Mouse (Mus musculus) kidney, adult 8-10 months (tissue): ENCODE measurements at regions not wholly inside any gene's neighbourhood (a gene's known extent, or its start where the extent isn't known, plus 50 kb on each side); places are given as distances from the start of the nearest gene placed in this dataset.

Experiments
- DNase-seq, 2 experiments: peaks; one replicate each; pipeline ENCODE4 v3.0.0; 2022

DNA sequence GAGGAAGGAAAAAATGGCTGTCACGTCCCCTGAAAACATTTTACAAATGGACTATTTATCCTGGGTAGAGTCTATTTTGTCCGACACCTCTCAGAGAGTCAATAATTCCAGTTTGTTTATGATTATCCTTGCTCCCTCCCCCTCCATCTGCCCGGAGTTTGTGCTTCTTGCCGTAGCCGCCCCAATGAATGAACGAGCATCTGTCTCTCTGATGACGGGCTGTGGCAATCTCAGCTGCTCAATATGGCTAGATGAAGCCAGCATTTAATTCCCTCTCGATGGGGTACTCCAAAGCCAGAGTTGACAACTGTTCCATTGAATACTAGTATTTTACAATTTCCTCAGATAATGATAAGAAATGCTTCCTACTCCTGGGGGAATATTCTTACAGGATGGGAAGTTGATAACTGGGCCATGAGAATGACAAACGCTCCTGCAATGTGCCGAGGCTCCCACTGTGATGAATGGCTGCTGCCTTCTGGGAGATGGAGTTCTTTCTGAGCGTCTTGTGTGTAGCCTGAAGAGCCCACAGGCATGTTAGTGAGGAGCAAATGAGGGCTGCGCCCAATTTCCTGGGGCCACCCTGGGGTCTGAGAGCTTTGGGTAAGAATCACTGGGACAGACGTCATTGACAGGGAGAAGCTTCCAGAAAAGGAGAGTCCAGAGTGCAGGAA is 128.6 kb upstream of the Fstl4 start:
- no peak for DNase-seq

DNA sequence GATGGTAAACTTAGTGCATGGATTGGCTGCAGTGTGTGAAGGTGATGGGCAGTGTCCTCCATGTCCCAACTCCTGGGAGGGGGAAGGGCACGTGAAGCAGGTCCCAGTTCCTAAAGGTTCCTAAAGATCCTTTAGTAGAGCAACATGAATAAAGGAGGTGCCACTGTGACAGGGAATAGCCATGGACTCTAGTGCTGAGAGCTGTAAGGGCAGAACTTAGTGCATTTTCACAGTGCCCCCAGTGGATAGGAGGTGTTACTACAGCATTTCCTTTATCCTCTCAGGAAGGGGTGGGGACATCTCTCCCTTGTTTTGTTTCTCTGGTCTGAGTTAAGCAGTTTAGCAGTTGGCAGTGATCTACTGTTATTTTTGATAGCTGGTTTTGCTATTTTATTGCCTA is 125.5 kb upstream of the Fstl4 start:
- no peak for DNase-seq

DNA sequence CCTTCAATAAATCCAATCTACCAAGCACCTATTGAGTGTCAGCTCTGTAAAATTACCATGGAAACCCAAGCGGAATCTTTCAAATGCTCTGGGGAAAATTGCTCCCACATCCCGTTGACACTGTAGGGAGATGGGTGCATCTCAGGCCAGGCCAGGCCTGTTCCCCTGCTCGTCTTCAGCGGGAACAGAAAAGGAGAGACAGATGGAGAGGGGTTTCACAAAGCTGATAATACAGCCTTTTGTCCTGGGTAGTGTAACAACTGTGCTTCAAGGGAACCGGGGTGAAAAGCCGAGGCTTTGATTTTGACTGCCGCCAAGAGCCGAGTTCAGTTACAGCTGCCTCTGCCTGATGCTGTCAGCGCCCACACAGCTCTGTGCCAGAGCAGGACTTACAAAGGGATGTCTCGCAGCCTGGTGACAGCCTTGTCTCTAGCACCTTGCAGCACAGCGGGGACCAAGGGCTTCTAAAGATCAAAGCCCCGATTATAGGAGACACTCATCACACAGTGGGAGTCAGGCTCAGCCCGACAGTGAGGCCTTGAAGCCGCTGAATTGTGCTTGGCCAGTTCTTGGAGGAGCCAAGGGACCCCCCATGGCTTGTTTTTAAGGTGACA is 122.6 kb upstream of the Fstl4 start:
- DNase-seq = no peak

DNA sequence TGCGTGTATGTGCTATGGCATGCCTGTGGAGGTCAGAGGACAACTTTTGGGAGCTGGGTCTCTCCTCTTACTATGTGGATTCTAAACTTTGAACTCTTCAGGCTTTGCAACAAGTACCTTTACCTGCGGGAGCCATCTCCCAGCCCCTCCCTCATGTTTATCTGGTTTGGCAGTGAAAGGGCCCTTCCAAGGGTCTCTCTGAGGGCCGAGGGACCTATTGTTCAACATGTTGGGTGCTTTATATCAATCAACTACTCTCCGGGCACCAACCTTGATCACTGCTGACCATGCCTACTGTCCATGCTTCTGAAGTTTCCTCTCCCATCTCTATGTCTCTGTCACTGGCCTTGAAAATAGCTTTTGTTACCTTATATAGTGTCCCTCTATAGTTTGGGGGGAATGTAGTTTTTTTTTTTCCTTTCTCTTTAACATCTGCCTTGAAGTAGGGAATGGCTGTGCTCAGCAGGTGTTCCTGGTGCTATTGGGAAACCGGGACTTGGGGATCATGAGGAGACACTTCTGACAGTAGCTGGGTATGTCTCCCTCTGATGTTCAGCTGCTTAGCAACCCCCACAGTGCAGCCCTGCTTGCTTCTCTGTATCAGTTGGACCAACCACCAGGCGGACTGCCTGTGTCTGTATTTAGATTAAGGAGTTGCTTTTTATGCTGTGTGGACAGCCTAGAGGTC is 120.2 kb upstream of the Fstl4 start:
- DNase-seq = no peak

DNA sequence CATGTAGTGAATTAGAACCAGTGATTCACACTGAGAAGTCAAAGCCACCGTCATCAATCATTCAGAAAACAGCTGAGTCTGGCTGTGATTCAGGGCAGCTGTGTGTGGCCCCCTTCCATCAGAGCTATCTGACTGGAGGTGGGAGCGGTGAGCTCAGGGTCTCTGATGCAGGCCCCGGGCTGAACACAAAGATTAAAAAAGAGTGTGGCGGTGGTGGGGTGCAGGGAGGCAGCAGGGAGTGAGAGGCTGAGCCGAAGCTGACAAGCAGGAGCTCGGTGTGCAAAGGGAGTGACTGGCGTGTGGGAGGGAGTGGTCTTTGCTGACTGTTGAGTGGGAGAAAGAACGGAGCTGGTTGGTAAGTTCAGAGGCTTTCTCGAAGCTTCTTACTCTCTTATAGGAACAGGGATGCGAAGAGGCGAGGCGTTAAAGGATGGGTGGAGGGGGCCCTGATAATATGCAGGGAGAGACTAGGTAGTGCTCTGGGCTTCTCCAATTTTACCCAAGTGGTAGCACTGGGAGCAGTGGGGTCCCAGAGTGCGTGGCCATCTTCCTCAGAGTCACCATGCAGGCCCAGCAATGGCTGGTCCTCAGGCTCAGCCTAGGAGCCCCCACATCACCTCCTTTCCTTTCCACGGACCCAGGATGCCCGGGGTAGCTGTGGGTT is 116.1 kb upstream of the Fstl4 start:
- no peak for DNase-seq

DNA sequence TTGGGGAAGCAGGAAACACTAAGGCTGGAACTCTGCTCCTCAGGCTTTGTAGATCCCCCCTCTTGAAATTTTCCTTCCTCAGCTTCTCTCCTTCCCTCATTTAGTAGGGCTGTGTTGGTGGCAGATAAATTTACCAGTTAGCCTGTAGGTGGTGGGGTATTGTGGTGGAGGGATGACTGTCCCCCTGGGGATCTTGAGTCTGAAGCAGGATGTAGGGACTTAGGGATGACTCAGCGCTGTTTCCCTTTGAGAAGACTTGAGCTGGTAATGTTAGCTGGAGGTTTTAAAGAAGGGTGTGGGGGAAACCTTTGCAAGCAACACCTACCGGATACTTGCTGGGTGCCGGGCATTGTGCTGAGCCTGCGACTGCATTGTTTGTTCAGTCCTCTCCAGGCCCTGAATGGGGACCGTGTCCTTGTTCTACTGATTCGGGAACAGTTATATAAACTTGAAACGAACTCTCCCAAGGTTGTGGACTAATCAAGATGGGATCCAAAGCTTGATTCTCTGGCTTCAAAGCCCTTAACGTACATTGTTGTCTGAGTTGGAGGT is 115.5 kb upstream of the Fstl4 start:
- no peak for DNase-seq

DNA sequence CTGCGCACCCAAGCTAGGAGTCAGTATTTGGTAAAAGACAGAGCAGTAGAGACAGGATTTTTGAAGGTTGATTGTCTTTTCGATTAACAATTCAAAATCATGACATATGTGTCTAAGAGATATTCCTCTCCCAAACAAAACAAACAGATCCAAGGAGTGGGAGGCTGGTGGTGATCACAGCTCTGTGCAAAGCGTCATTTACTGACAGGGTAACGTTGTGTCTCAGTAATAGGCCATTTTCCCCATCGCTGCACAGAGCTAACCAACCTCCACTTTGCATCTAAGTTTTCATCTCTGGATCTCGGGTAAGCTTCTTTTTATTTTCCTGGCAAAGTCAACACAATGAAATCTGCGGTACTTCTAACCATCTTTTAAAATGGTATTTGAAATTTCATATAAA is 109.8 kb upstream of the Fstl4 start:
- DNase-seq = no peak

DNA sequence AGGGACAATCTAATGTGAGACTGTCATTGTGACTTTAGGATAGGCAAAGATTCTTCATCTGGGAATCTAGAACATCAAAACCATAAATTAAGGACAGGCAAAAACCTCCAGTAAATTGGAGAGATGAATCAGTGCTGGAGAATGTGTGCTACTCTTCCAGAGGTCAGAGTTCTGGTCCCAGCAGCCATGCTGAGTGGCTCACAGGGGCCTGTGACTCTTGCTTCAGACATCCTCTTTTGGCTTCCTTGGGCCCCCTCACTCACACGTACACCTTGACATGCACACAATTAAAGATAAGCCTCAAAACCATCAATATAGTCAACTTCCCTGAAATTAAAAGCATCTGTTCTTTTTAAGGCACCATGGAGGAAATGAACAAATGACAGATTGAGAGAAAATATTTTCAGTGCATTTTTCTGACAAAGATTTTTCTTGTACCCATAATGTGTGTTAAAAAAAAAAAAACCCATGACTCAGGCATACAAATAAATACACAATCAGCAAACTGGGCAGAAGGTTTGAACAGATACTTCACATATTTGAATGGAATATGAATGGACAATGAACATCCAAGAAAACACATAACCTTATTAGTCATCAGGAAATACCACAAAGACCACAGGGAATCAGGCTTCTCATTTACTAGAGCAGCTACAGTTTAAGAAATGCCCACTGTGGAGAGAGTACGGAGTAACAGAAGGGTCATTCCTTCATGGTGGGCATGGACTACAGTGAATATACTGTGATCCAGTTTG is 108.5 kb upstream of the Fstl4 start:
- no peak for DNase-seq

DNA sequence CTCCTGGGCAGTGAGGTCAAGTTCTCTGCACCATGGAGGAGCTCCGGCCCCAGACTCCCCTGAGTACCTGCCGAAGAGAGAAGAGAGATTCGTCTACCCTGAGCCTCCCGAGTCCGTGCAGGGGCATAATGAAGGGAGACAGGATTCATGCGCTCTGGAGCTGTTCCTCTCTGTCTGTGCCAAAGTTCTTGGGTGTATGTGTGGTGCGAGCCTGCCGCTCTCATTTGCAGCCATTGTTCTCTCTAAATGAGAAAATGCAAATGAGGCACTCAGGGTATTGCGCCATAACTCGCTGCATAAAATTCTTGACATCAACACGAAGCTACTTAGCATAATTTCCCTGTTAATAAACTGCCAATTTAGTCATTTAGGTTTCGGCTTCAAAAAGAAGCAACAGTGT is 103.2 kb upstream of the Fstl4 start:
- DNase-seq = no peak

DNA sequence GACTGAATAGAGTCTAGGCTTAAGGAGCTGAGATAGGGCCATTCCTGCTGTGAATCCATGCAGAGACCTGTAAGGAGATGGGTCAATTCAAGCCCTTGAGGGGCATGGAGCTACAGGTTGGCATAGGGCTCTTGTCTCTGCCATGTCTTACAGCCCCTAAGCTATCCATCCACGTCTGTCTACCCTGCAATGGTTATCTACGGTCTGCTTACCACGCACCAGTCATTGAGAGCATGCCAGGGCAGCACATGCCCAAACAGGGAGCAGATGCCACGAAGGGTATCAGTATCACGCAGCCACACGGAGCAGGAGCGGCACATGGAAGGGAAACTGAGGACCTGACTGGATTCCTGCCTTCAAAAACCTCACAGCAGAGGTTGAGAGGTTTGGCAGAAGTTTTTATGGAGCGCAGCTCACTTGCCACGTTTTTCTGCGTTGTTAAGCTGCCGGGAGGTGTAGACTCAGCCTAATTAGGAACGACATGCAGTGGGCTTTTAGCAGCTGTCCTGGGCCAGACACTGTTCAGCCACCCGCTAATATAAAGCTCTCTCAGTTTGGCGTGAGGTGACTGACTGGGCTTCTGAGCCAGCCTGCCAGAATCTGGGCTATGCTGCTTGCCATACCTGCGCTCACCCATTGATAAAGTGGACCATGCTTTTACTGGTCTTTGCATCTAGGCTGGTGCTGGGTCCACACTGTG is 102.4 kb upstream of the Fstl4 start:
- no peak for DNase-seq

DNA sequence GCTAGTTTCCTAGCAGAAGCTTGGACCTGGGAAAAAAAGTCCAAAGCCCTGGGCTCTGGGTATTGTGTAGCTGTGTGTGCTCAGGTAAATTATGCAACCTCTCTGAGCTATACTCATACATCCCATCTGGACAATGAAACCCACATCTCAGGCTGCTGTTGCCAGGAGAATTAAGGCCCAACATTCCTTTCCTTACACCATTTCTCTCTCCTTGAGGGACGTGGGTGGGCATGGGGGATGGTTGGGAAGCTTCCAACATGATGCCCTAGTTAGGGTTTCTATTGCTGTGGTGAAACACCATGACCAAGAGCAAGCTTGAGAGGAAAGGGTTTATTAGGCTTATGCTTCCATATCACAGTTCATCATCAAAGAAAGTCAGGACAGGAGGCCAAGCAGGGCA is 99.1 kb upstream of the Fstl4 start:
- DNase-seq = no peak

DNA sequence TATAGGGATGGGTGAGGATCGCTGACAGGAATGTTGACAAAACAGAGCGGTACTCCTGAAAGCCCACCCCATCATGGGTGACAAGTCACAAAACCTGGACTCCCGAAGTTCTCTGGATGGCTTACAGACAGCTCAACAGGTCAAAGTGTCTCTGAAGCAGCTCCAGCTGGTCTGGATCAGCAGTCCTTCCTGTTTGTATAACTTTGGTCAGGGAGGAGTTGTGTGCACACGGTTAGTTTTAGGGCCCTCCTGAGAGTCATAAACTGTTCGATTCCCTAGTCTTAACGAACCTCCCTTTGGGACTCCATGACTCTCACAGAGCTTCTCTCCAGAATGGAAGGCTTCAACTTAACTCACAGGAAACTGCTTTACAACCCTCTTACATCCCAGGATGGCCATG is 89.4 kb upstream of the Fstl4 start:
- DNase-seq = no peak

DNA sequence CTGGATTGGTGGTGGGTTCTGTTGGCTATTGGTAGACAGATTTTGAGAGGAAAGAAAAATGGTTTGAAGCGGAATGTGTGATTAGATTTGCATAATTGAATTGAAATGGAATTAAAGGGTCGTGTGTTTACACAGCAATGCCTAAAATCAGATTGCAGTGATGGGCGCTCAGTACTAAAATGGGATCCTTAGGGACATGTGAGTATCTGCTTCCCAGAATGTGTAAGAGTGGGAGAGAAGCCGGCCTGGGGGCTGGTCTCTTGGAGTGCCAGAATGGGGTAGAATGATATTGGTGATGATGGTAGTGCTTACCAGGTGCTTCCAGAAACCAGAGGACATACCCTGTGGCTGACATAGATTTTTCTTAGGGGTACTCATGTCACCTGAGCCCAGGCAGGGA is 86.2 kb upstream of the Fstl4 start:
- DNase-seq = no peak

DNA sequence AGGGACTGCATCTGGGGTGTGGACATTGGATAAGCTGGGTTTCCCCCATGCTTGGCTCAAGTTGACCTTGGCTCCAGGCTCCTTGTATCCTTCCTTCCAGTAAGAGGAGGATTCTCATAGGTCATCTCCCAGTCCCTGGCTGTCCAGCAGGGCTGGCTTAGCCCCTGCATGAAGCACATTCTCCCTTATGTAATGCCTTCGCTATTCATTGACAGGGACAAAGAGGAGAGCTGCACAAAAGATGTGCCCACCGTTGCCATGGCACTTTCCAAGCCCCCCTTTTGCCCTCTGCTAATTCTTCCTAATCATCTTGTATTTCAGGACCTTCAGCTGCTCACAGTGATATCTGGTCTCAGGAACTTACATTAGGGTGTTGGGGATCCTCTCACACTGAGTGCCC is 79.0 kb upstream of the Fstl4 start:
- DNase-seq = no peak

DNA sequence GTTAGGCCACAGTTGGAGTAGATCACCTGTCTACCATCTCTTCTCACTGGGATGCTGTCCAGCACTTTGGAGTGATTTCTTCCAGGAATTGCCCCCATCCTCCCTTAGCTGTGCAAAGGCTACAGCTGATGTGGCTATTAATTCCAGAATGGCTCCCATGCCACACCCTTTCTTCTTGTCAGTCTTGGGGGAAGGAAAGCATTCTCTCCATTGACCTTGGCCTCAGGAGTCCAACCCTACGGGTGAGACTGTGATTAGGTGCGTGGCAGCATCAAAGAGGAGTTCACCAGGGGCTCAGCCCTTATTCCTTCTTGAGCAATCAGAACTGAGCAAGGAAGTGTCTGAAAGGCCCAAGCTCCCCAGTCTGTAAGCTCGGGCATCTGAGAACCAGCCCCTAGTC is 71.7 kb upstream of the Fstl4 start:
- no peak for DNase-seq

DNA sequence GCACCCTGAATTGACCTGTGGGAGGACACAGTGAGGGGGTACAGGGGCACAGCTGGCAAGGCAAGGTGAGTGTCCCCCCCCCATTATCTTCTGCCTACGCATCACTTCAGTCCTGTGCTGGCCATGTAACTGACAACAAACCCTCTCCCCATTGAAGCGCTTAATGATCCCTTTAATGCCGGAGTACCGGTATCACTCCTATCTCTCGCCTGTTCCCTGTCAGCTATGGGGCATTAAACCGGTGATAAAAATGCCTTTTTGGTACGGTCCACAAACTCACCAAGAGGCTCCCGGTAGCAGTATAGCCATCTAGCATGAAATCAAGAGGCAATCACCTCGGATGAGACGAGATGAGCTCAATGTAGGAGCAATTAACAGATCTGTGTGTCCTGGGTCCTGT is 62.8 kb upstream of the Fstl4 start:
- DNase-seq = no peak

DNA sequence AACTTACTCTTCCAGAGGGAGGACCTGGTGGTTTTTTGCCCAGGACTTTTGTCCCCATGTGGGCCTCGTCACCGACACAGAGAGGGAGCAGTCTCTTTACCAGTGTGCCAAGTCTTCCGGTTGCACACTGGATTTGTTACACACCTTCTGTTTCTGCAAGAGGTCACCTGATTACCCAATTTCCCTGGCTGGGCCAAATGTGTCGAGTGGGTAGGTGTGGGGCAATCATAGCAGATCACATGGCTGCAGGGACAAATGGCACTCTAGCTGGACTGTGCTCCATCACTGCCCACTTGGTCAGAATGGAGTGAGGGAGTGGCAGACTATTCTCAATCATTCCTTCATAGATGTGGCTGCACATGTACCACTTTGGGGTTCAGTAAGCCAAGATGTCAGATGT is 61.0 kb upstream of the Fstl4 start:
- no peak for DNase-seq
